Mouse (Mus musculus) lung, embryonic 16.5 days (tissue): ENCODE results near the gene Nmnat1. TPM values are rescaled to one million over a fixed set of nuclear protein-coding genes. Genes with fewer than 3 reads are reported as not detected.
"Not testable (repeated sequence)": the region's sequence is repeated elsewhere in the genome, so short reads cannot be mapped to it uniquely, and the experiment has no call there.

ENCODE experiments used
- ATAC-seq: fragments of 200-750 bp; cut with Nextera tagmentation; 2 replicates; pipeline ENCODE4 v1.8.0; 2017; ENCODE audit warnings: low read depth, mild to moderate bottlenecking, moderate library complexity
- H3K27ac ChIP-seq: fragments of 300-500 bp; sonication (generic); 2 replicates; pipeline ENCODE4 v1.5.1; 2014; ENCODE audit warnings: mild to moderate bottlenecking, control low read depth, low read length
- H3K27me3 ChIP-seq: fragments of 300-500 bp; sonication (generic); 2 replicates; pipeline ENCODE4 v1.6.1; 2014; ENCODE audit warnings: low read depth, low read length, mixed read lengths; ENCODE audit not compliant: control insufficient read depth, insufficient read depth
- H3K36me3 ChIP-seq: fragments of 300-500 bp; sonication (generic); 2 replicates; pipeline ENCODE4 v1.6.1; 2014; ENCODE audit warnings: low read length; ENCODE audit not compliant: control insufficient read depth, insufficient read depth
- H3K4me1 ChIP-seq: fragments of 300-500 bp; sonication (generic); replicated peaks from 2 replicates; pipeline ENCODE4 v1.6.1; 2014; ENCODE audit warnings: low read length, mixed read lengths; ENCODE audit not compliant: control insufficient read depth, insufficient read depth
- H3K4me2 ChIP-seq: fragments of 300-500 bp; sonication (generic); 2 replicates; pipeline ENCODE4 v1.6.1; 2014; ENCODE audit warnings: low read depth, low read length, control low read depth
- H3K4me3 ChIP-seq: fragments of 300-500 bp; sonication (generic); 2 replicates; pipeline ENCODE4 v1.5.1; 2014; ENCODE audit warnings: mild to moderate bottlenecking, low read length, control low read depth
- H3K9ac ChIP-seq: fragments of 300-500 bp; sonication (generic); 2 replicates; pipeline ENCODE4 v1.6.1; 2014; ENCODE audit warnings: low read length, control low read depth
- H3K9me3 ChIP-seq: fragments of 300-500 bp; sonication (generic); 2 replicates; pipeline ENCODE4 v1.6.1; 2016; ENCODE audit warnings: low read length; ENCODE audit not compliant: control insufficient read depth
- WGBS: fragments of 180-500 bp; shearing (Covaris S2); extraction: QIAGEN DNeasy Blood & Tissue Kit; methylation state at CpG from one replicate; pipeline ENCODE4 v1.1.7; 2014; 5-methylcytosine and 5-hydroxymethylcytosine counted together
- polyA plus RNA-seq: library from polyadenylated mRNA; unstranded; fragments of >200 nt; fragmentation: Nextera tagmentation; extraction: Ambion mirVana; gene quantifications from 2 replicates; pipeline ENCODE4 v1.2.1, GENCODE M21; 2015

Gene Nmnat1
- polyA plus RNA-seq, 1 experiment from 2014 or later: 11.9 TPM

GRCm38 (mm10) chr4:149475096-149475495 is 9.9 kb downstream of the Nmnat1 start:
- ATAC-seq: no peak
- Histone ChIP-seq H3K27me3 (no peaks in the 10 kb centered on the region), H3K27ac (no peak overlapping the region), H3K4me3 (no peak overlapping the region), H3K9me3 (no peaks in the 10 kb centered on the region), H3K36me3 (no peaks in the 10 kb centered on the region), H3K4me1 (no peaks in the 10 kb centered on the region), H3K9ac (no peak overlapping the region), H3K4me2 (no peak overlapping the region)
- 51% methylated on average over 7 of the region's 7 CpGs for WGBS

- H3K27me3 ChIP-seq: no peaks in the 10 kb centered on the region
- no peak for ATAC-seq
- no peaks in the 10 kb centered on the region for H3K36me3 ChIP-seq
- H3K9ac ChIP-seq: no peak overlapping the region
- H3K4me1 ChIP-seq: no peaks in the 10 kb centered on the region
- H3K9me3 ChIP-seq: no peaks in the 10 kb centered on the region
- WGBS: 89% methylated on average over 3 of the region's 3 CpGs
- no peak overlapping the region for H3K4me3 ChIP-seq
- H3K27ac ChIP-seq: no peak overlapping the region
- no peak overlapping the region for H3K4me2 ChIP-seq
Measured at GRCm38 (mm10) chr4:149469557-149469956, 15.4 kb downstream of the Nmnat1 start.

- 61% methylated on average over 6 of the region's 6 CpGs for WGBS
- Histone ChIP-seq H3K4me1 (no peaks in the 10 kb centered on the region), H3K27ac (no peak overlapping the region)
Measured at GRCm38 (mm10) chr4:149463435-149463950, 21.5 kb downstream of the Nmnat1 start.

GRCm38 (mm10) chr4:149462305-149462971 is 22.6 kb downstream of the Nmnat1 start:
- no peak for ATAC-seq
- Histone ChIP-seq H3K4me2 (no peak overlapping the region), H3K9me3 (no peaks in the 10 kb centered on the region), H3K27ac (no peak overlapping the region), H3K4me1 (no peaks in the 10 kb centered on the region), H3K36me3 (no peaks in the 10 kb centered on the region), H3K9ac (no peak overlapping the region), H3K27me3 (no peaks in the 10 kb centered on the region), H3K4me3 (no peak overlapping the region)
- 67% methylated on average over 6 of the region's 6 CpGs for WGBS

More at GRCm38 (mm10) chr4:149463435-149463950, 21.5 kb downstream of the Nmnat1 start:
- Histone ChIP-seq H3K36me3 (no peaks in the 10 kb centered on the region), H3K4me2 (no peak overlapping the region), H3K4me3 (no peak overlapping the region), H3K27me3 (no peaks in the 10 kb centered on the region), H3K9ac (no peak overlapping the region), H3K9me3 (no peaks in the 10 kb centered on the region)
- no peak for ATAC-seq

GRCm38 (mm10) chr4:149461579-149462304 is 23.3 kb downstream of the Nmnat1 start:
- H3K36me3 ChIP-seq: no peaks in the 10 kb centered on the region
- ATAC-seq: no peak
- H3K27ac ChIP-seq: no peak overlapping the region
- H3K9ac ChIP-seq: no peak overlapping the region
- no peak overlapping the region for H3K4me2 ChIP-seq
- WGBS: 56% methylated on average over 6 of the region's 7 CpGs
- H3K27me3 ChIP-seq: no peaks in the 10 kb centered on the region
- H3K4me1 ChIP-seq: no peaks in the 10 kb centered on the region
- no peaks in the 10 kb centered on the region for H3K9me3 ChIP-seq
- no peak overlapping the region for H3K4me3 ChIP-seq

GRCm38 (mm10) chr4:149460475-149460874 is 24.5 kb downstream of the Nmnat1 start:
- not testable (repeated sequence) for H3K27me3 ChIP-seq, H3K9me3 ChIP-seq
- 83% methylated on average over 2 of the region's 2 CpGs for WGBS

GRCm38 (mm10) chr4:149459425-149459824 is 25.6 kb downstream of the Nmnat1 start:
- Histone ChIP-seq H3K9ac (no peak overlapping the region), H3K9me3 (no peaks in the 10 kb centered on the region), H3K36me3 (no peaks in the 10 kb centered on the region), H3K4me3 (no peak overlapping the region), H3K4me2 (no peak overlapping the region), H3K27me3 (no peaks in the 10 kb centered on the region), H3K4me1 (no peaks in the 10 kb centered on the region), H3K27ac (no peak overlapping the region)
- WGBS: 74% methylated on average over 1 of the region's 1 CpGs
- ATAC-seq: no peak

More at GRCm38 (mm10) chr4:149460475-149460874, 24.5 kb downstream of the Nmnat1 start:
- H3K4me3 ChIP-seq, H3K36me3 ChIP-seq, H3K4me1 ChIP-seq, ATAC-seq, H3K4me2 ChIP-seq, H3K9ac ChIP-seq, H3K27ac ChIP-seq: not testable (repeated sequence)

GRCm38 (mm10) chr4:149458526-149458925 is 26.5 kb downstream of the Nmnat1 start:
- no peaks in the 10 kb centered on the region for H3K36me3 ChIP-seq
- no peak for ATAC-seq
- no peak overlapping the region for H3K27ac ChIP-seq
- H3K9ac ChIP-seq: no peak overlapping the region
- WGBS: 68% methylated on average over 5 of the region's 5 CpGs
- H3K27me3 ChIP-seq: no peaks in the 10 kb centered on the region
- no peaks in the 10 kb centered on the region for H3K9me3 ChIP-seq
- no peak overlapping the region for H3K4me3 ChIP-seq
- no peaks in the 10 kb centered on the region for H3K4me1 ChIP-seq
- no peak overlapping the region for H3K4me2 ChIP-seq

- whole genome bisulfite sequencing: 61% methylated on average over 6 of the region's 6 CpGs
- no peak for ATAC-seq
- Histone ChIP-seq H3K4me3 (no peak overlapping the region), H3K27ac (no peak overlapping the region), H3K36me3 (no peaks in the 10 kb centered on the region), H3K9me3 (no peaks in the 10 kb centered on the region), H3K4me2 (no peak overlapping the region), H3K27me3 (no peaks in the 10 kb centered on the region), H3K9ac (no peak overlapping the region), H3K4me1 (no peaks in the 10 kb centered on the region)
Measured at GRCm38 (mm10) chr4:149457831-149458430, 27.1 kb downstream of the Nmnat1 start.
